Mouse (Mus musculus) skeletal muscle tissue, adult 2 months (tissue): ENCODE measurements around the gene Chka.

Source experiments
- DNase-seq: peaks from one replicate; pipeline ENCODE4 v3.0.0-alpha.2; 2012; ENCODE audit warnings: low read depth, low spot score

Gene Chka

DNA sequence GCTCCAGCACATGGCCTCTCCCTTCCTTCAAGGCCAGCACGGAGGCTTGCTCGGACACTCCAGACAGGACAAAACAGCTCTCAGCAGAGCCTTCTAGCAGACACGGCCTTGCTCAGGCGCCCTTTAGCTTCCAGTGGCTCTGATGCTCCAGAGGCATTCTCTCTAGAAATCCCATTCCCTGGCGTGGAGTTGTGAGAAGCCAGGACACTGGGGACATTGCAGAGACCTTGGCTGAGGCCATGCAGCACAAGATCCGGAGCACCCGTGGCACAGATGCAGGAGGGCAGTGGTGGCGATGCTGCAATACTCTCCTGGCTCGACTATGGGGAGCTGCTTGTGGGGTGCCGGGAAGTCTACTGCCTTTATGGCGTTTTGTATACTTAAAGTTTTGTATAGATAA, 65.2 kb downstream of the Chka start:
- no peak for DNase-seq

DNA sequence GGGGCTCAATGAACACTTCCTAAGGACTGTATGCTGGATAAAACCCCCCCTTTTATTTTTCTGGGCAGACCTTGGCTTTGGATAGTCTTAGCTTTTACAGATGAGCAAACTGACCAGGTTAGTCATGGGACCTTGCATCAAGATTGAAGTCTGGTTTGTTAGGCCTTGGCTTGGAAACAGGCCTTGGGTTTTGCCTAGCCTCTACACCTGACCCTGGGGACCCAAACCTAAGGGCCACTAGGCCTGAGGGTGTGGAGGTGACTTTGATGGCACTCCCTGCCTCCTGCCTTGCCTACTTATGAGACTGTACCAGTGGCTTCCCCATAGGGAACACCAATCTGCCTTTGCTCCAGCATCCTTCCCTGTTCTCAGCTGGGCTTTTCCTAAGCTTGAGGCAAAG, 68.4 kb downstream of the Chka start:
- no peak for DNase-seq

DNA sequence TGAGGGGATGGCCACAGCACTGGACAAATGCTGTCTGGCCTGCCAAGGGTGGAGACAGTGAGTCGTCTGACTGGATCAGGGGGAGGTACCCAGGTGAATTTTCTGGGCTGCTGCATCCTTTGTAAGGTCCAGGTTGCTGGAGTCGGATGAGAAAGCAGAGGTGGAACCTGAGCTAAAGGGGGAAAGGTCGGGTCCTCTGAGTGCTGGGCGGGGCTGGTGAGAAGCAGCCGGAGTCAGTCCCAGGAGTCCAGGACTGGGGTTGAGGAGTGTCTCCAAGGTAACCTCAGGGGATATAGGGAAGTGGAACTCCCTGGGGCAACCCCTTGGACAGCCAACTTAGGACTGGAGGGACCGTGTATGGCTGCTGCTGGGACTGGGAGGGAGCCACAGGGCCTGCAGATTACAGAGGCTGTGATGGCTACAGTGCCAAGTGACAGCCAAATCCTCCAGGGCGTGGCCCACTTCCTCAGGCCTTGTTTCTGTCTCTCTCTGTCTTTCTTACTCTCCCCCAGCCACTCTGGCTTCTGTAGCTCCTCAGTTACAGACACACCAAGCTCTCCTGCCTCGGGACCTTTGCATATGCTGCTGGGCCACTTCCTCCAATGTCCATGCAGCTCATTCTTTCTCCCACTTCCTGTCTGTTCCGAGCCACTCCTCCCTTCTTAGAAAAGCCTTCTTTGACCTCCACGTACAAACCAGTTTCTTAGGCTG, 71.2 kb downstream of the Chka start:
- DNase-seq = no peak

DNA sequence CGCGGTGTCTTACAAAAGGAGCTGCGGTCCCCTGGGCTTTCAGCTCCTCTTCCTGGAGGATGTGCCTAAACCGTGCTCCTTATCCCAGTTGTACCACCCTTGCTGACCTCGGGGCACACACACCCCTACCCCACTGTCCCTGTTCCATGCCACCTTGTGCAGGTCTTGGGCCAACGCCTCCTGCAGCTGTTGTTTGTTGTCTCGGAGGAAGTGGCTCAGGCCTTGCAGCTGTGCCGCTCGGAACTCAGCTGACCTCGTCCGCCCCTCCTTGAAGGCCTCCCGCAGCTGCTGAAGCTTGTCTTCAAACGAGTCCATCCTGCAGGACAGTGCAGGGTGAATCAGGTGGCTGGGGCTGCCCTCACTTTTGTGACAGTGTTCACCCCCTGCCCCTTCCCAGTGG, 72.0 kb downstream of the Chka start:
- peak; percentile 68 for DNase-seq

DNA sequence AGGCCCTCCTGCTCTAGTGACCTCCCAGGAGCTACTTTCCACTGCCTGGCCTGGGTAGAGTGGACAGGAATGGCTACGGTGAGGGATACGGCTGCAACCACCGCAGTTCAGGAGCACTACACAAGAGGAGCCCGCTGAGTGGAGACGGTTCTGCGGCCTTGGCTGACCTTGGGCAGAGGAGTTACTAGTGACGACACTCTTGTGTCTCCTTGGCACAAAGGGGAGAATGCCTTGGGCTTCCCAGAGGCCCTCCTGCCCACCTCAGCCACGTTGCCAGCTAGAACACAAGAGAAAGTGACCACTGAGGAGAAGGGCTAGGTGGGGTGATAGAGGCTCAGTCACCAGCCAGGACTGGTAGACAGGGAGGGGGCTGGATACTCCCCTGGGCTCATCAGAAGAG, 72.6 kb downstream of the Chka start:
- no peak for DNase-seq

DNA sequence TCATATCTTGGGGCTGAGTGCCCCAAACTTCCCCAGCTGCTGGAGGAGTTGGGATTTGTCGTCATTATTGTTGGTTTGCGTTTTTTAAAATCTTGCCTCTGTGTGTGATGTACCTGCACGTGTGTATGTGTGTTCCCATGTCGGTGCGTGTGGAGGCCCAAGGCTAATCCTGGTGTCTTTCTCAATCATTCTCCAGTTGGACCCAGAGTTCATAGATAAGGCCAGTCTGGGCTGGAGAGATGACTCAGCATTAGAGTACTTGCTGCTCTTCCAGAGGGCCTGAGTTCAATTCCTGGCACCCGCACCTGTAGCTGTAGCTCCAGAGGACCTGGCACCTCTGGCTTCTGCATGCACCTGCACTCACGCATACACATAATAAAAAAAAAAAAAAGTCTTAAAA, 73.3 kb downstream of the Chka start:
- no peak for DNase-seq

DNA sequence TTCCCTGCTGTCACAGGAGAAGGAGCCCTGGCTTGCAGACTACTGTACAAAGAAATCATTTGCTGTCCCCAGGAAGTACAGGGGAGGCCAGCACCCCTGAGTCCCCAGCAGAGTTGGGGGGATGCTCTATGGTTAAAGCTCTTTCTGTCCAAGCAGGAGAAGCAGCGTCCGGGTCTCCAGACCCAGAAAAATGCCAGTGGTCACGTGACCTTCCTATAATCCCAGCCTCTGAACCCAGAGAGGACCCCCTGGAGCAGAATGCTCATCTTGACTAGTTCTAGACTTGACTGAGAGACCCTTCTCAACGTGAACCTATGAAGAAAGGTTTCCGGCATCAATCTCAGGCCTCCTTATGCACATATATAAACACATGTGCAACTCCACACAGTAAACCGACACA, 74.3 kb downstream of the Chka start:
- no peak for DNase-seq

DNA sequence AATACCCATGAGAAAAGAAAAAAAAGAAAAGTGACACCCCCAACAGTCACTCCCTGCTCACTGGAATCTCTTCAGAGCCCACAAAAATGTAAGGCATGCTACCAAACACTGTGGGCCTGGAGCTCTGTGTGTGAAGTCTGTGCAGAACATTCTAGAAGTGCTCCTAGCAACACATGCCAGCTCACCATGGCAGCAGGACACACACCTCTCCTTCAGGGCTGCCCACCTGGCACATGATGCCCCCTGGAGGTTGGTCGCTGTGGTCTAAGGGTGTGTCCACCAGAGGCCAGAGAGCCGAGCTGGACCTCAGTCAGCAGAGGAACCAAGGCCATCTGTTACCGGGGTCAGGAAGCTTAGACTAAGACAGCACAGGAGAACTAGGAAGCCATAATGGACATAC, 74.7 kb downstream of the Chka start:
- no peak for DNase-seq

DNA sequence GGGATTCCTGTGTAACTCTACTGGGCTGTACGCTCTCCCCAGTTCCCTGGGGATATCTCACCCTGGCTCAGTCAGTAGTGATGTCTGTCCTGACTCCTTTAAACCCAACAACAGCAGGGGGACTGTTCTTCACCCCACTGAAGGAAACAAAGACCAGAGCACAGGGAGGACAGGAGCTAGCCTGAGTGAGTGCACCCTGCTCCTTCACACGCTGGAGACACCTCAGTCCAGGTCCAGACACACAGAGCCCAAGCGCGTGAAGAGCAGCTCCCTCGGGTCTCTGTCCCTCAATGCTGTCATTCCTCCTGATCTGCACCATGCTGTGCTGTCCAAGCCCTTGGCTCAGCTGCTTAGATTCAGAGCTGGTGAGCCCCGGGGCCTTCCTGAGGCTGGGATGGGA, 75.1 kb downstream of the Chka start:
- DNase-seq = no peak

DNA sequence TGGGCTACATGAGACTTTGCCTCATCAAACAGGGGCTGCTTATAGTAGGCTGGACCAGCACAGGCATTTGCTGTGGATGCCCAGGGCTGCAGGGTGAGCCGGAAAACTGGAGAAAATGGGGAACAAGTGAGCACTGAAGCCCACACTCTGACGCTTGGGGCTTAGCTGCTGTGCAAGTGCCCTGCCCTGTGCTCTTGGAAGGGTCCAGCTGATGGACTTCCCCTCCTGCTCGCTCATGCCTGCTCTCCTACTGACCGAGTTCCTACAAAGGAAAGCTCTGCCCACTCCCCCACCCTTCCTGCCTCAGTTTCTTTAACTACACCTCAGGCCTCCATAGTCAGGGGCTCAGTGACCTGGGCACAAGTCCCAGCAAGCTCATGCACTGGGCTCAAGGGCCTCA, 76.4 kb downstream of the Chka start:
- no peak for DNase-seq

DNA sequence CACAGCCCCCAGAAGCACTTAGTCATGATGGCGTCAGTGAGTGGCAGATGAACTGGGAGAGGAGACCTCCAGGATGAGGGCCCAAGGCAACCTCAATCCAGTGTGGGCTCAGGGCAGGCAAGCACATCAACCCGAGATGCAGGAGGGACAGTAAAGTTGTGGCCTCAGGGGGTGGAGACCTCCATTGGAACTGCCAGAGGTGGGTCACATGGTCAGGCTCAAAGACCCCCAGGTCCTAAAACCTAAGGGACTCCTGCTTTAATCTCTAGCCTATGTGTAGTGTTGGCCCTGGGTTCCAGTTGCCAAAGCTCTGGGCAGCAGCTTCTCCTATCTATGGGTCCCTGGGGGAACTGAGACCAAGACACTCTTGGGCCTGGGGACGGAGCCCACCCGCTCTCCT, 77.2 kb downstream of the Chka start:
- no peak for DNase-seq

DNA sequence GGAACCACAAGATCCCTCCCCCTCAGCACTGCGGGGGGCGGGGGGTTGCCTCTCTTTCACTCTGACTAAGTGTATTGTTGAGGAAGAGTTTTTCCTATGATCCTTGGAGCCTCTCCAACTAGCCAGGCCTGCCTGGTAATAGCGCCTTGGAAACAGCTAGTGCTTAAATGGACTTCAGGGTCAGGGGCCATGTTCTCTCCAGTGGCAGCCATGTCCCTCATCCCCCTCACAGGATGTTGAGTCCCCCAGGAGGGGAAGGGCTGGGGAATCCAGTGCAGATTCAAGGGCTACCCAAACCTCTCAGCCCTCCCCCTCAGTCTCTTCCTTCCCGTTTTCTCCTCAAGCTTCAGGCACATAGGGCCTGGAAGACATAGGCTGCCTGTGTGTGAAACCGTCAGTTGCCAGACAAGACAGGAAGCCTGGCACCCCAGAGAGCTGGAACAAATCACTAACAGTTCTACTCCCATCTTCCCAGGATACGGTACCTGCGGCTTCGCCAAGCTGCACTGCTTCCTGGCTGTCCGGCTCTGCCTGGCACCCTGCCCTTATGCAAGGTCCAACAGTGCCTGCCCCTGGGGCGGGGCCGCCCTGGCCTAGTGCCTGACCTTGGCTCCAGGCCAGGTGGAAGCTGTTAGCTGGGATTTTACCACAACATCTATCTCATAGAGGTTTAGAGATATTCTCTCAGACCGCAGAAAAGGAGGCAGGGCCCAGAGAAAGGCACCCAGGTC, 77.8 kb downstream of the Chka start, which contains the start of gene Aldh3b1:
TSS of gene Aldh3b1 (minus strand) at position 598 of the 731 bp plus-strand sequence.
- peak; percentile 84 for DNase-seq

DNA sequence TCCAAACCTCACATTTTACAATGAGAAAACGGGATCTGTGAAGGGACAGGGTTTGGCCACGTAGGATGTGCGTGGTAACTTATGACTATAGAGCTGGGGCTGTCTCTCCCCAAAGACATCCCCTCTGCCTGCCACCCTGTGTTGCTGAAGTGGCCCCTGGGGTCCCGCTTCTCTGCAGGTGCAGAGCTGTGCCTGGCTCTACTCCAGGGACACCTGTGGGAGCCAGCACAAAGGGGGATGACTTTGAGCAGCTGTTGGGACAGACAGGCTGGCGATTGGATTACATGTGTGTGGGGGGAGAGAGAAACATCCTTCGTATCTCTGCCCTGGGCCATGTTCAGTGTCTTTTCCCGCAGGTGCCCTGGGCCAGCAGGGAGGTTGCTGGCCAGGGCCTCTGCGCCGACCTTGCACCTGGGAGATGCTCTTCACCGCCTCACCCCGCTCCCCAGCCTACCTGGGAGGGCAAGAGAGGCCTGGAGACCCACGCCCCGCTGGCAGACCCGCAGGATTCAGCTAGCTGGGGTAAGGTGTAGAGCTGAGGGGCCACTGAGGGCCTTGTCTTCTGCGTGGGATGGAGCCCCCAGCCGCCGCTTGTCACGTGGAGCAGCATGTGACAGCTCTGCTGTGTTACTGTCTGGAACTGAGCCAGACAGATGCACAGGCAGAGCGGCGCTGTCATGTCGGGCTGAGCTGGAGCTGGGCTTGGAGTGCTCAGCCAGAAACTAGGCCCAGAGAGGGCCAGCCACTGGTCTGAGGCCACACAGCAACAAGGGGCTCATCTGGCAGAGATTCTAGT, 78.9 kb downstream of the Chka start:
- no peak for DNase-seq

DNA sequence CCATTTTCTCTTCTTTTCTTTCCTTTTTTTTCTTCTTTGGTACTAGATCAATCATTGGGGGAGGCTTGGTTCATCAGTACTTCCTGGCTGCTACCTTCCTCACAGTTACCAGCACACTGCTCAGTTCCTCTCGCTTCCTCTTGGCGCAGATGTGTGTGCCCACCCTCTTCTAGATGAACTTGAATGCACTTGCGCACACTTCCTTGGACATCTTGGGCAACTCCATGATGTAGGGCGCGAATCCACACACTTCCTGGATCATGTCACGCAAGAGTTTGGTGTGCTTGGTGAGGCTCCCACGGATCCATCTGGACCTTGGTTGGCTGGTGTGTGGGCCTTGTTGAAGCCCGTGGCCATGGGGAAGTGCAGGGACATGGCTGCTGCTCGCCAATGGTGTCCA, 80.1 kb downstream of the Chka start:
- DNase-seq = no peak

DNA sequence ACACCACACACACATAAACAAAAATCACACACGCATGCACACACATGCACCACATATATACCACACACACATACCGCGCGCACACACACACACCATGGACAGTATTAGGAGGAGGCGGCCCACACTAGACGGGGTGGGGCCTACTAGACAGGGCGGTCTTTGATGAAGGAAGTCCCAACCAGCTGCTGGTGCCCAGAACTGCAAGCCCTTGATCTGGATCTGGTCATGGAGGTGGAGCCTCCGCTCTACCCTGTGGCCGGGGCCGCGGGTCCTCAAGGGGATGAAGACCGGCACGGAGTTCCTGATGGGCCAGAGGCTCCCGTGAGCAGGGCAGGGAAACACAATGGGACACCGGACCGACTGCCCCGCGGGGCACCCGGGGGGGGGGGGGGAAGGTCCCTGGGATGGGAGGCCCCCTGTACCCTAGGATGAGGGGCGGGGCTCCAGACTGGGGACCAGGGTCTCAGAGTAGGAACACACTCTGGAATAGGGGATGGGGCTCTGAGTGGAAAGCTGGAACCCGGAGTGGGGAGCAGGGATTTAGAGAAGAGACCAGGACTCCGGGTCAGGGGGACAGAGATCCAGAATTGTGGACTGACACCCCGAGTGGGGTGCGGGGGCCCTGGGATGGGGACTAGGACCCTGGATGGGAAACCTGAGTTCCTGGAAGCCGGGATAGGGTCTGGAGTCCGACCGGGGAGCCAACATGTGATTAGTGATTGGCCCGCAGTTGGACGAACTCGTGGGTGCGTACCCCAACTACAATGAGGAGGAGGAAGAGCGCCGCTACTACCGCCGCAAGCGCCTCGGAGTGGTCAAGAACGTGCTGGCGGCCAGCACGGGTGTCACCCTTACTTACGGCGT, 83.7 kb downstream of the Chka start, which contains the start of gene Unc93b1:
TSS of gene Unc93b1 (plus strand) at position 155 of the 864 bp plus-strand sequence.
- peak; percentile 68 for DNase-seq

DNA sequence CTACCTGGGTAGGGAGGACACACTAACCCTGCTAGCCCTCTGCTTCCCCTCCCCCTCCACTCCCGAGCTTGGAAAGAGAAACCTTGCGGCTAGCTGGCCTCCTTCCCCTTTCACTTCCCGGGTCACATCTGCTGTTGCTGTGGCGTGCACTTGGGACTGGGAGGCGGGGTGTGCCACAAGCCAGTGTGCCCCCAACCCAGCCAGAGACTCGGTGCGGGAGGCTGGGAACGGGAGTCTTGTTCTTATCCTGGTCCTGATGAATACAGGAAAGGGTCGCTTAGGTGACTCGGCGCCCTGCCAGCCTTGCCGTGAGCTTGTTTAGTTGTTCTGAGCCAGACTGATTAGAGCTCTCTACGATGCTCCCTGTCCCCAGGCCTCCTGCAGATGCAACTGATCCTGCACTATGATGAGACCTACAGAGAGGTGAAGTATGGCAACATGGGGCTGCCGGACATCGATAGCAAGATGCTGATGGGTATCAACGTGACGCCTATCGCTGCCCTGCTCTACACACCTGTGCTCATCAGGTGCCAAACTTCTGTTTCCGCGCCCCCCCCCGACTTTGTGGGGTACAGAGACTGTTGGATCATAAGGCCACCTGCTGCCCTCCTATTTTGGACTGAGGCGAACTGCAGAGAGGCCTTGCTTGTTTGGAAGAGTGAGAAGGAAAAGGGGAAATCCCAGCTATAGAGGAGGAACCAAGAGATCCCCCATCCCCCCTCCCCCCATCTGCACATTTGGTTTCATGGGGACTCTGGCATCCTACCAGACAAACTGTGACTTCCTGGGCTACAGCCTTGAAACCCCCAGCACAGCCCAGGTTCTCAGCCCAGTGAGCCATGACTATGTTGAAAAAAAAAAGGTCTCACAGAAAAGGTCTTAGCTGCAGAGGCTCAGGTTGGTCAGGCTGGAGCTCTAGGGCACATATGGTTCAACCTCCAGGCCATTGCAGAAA, 84.6 kb downstream of the Chka start:
- DNase-seq = peak; percentile 62

DNA sequence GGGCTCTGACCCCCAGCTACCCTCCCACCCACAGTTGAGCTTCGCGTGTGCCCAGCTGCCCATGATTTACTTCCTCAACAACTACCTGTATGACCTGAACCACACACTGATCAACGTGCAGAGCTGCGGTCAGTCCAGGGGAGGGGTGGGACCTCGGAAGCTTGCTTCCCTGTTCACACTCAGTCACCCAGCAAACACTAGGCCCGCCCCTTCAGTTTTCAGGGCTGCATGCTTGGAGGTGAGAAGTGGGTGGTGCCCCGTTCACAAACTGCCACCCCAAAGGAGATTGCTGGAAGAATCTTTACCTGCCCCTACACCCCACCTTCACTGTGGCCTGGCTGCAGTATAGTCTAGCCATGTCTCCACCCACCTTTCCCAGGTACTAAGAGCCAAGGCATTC, 90.7 kb downstream of the Chka start:
- no peak for DNase-seq

DNA sequence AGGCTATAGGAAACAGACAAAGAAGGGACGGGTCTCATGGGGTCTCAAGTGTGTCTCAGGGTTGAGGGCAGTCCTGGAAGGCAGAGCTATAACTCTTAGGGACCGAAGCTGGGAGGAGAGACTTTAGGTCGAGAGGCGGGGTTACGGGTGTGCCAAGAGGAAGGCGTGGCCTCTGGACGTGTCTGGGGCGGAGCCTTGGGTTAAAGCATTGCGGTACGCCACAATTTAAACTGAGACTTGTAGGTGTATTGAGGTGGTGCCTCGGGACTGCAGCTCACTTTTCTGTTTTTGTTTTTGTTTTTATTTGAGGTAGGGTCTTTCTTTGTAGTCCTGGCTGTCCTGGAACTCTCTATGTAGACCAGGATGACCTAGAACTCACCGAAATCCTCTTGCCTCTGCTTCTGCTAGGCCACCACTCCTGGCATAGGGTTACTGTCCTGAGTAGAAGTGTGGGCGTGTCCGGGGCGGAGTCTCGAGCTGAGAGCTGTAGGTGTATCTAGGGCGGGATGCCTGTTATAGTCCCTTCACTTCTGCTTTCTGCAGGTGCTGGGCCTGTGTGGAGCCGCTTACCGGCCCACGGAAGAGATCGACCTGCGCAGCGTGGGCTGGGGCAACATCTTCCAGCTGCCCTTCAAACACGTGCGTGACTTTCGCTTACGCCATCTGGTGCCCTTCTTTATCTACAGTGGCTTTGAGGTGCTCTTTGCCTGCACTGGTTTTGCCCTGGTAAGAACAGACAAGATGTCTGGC, 91.6 kb downstream of the Chka start:
- DNase-seq = no peak
